Mouse (Mus musculus): ENCODE measurements at regions not wholly inside any gene's neighbourhood (a gene's known extent, or its start where the extent isn't known, plus 50 kb on each side); places are given as distances from the start of the nearest gene placed in this dataset.

GRCm38 (mm10) chr15:85650241-85650640, 68.0 kb upstream of the Wnt7b start:
- H3K4me1 ChIP-seq (replicated peaks; ENCODE audit: control insufficient read depth, insufficient read depth, low read length): peaks cover 62% of the 10 kb centered on the region

DNA sequence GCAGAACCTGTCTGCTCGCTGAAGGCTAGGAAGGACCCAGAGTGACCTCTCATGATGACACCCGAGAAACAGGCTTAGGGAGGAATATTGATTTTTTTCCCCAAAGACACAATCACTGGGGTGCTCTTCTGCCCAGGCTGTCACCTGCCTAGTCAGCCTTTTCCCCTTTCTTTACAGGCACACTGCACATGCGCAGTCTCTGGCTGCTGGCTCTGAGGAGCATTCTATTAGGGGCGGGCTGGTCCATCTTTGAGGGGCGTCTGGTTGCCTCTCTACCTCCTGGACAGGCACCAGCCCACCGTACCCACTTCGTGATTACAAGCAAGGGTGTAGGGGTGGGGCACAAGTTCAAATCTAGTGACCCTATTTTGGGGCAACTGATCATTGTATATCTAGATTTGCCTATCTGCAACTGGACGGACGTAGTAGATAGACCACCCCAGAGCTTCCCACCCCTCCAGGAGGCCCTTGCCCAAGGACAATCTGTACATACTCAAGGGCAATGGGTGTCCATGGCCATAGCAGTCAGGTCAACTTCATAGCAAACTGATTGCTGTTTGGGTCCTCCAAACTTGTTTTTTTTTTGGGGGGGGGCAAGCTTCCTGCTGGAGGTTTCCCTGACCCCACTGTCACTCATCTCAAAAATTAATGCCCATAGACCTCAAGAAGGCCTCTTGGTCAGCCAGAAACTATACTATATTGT, 69.6 kb upstream of the Wnt7b start:
- Histone ChIP-seq H3K27me3 (replicated peaks; ENCODE audit: control insufficient read depth, insufficient read depth, low read length) (no peaks in the 10 kb centered on the region), H3K4me2 (ENCODE audit: low read length) (peak overlapping the region; percentile 63), H3K9me3 (ENCODE audit: control insufficient read depth, low read length) (no peaks in the 10 kb centered on the region), H3K36me3 (ENCODE audit: control insufficient read depth, insufficient read depth) (no peaks in the 10 kb centered on the region), H3K4me1 (replicated peaks; ENCODE audit: control insufficient read depth, insufficient read depth, low read length) (peaks cover 59% of the 10 kb centered on the region), H3K27ac (ENCODE audit: low read length) (peak overlapping the region; percentile 99), H3K4me3 (replicated peaks; ENCODE audit: low read length) (no peak overlapping the region), H3K9ac (replicated peaks; ENCODE audit: low read depth, low read length) (no peak overlapping the region)
- WGBS: 78% methylated on average over 9 of the region's 9 CpGs
- no peak for ATAC-seq

More at GRCm38 (mm10) chr15:85650241-85650640, 68.0 kb upstream of the Wnt7b start:
- Histone ChIP-seq H3K4me3 (replicated peaks; ENCODE audit: low read length) (no peak overlapping the region), H3K9ac (replicated peaks; ENCODE audit: low read depth, low read length) (no peak overlapping the region), H3K9me3 (ENCODE audit: control insufficient read depth, low read length) (no peaks in the 10 kb centered on the region), H3K27ac (ENCODE audit: low read length) (no peak overlapping the region), H3K36me3 (ENCODE audit: control insufficient read depth, insufficient read depth) (no peaks in the 10 kb centered on the region), H3K4me2 (ENCODE audit: low read length) (no peak overlapping the region), H3K27me3 (replicated peaks; ENCODE audit: control insufficient read depth, insufficient read depth, low read length) (no peaks in the 10 kb centered on the region)
- ATAC-seq: no peak
- WGBS: 74% methylated on average over 5 of the region's 5 CpGs

DNA sequence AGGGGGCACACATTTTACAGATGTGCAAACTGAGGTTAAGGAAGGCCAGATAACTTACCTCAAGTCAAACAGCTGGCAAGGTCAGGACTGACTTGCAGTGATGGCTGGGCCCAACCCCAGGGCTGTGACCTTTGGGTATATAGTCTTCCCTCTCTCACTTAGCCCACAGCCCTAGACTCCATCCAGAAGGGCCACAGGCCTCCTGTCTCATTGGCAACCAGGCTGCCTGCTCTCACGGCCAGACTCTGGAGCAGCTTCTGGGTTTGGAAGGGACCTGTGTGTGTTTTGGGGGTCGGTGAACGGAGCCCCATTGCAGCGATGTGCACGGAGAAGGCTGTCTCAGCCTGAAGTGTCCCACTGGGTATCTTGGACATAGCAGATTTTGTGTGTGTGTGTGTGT, 70.2 kb upstream of the Wnt7b start:
- WGBS: 32% methylated on average over 5 of the region's 5 CpGs
- H3K4me1 ChIP-seq (replicated peaks; ENCODE audit: control insufficient read depth, insufficient read depth, low read length): peaks cover 61% of the 10 kb centered on the region
- H3K9me3 ChIP-seq (ENCODE audit: control insufficient read depth, low read length): no peaks in the 10 kb centered on the region
- ATAC-seq: no peak
- peak overlapping the region; percentile 72 for H3K9ac ChIP-seq (replicated peaks; ENCODE audit: low read depth, low read length)
- no peak overlapping the region for H3K4me3 ChIP-seq (replicated peaks; ENCODE audit: low read length)
- H3K4me2 ChIP-seq (ENCODE audit: low read length): peak overlapping the region; percentile 63
- peak overlapping the region; percentile 99 for H3K27ac ChIP-seq (ENCODE audit: low read length)
- H3K36me3 ChIP-seq (ENCODE audit: control insufficient read depth, insufficient read depth): no peaks in the 10 kb centered on the region
- H3K27me3 ChIP-seq (replicated peaks; ENCODE audit: control insufficient read depth, insufficient read depth, low read length): no peaks in the 10 kb centered on the region

GRCm38 (mm10) chr15:85652871-85653337, 70.6 kb upstream of the Wnt7b start:
- peak; percentile 71 for ATAC-seq
- H3K36me3 ChIP-seq (ENCODE audit: control insufficient read depth, insufficient read depth): no peaks in the 10 kb centered on the region
- H3K9me3 ChIP-seq (ENCODE audit: control insufficient read depth, low read length): no peaks in the 10 kb centered on the region
- H3K9ac ChIP-seq (replicated peaks; ENCODE audit: low read depth, low read length): peak overlapping the region; percentile 72
- peak overlapping the region; percentile 40 for H3K4me3 ChIP-seq (replicated peaks; ENCODE audit: low read length)
- peak overlapping the region; percentile 63 for H3K4me2 ChIP-seq (ENCODE audit: low read length)
- H3K4me1 ChIP-seq (replicated peaks; ENCODE audit: control insufficient read depth, insufficient read depth, low read length): peaks cover 62% of the 10 kb centered on the region
- H3K27ac ChIP-seq (ENCODE audit: low read length): peak overlapping the region; percentile 99
- WGBS: 5% methylated on average over 9 of the region's 9 CpGs
- H3K27me3 ChIP-seq (replicated peaks; ENCODE audit: control insufficient read depth, insufficient read depth, low read length): no peaks in the 10 kb centered on the region

GRCm38 (mm10) chr15:85653421-85654401, 71.4 kb upstream of the Wnt7b start:
- H3K9me3 ChIP-seq (ENCODE audit: control insufficient read depth, low read length): no peaks in the 10 kb centered on the region
- no peaks in the 10 kb centered on the region for H3K36me3 ChIP-seq (ENCODE audit: control insufficient read depth, insufficient read depth)
- 4% methylated on average over 32 of the region's 32 CpGs for WGBS
- peak overlapping the region; percentile 63 for H3K4me2 ChIP-seq (ENCODE audit: low read length)
- peak; percentile 78 for ATAC-seq
- peak overlapping the region; percentile 99 for H3K27ac ChIP-seq (ENCODE audit: low read length)
- no peaks in the 10 kb centered on the region for H3K27me3 ChIP-seq (replicated peaks; ENCODE audit: control insufficient read depth, insufficient read depth, low read length)
- H3K4me3 ChIP-seq (replicated peaks; ENCODE audit: low read length): peak overlapping the region; percentile 40
- H3K4me1 ChIP-seq (replicated peaks; ENCODE audit: control insufficient read depth, insufficient read depth, low read length): peaks cover 57% of the 10 kb centered on the region
- H3K9ac ChIP-seq (replicated peaks; ENCODE audit: low read depth, low read length): peak overlapping the region; percentile 72

GRCm38 (mm10) chr15:85654791-85655190, 72.5 kb upstream of the Wnt7b start:
- peak overlapping the region; percentile 9 for H3K4me3 ChIP-seq (replicated peaks; ENCODE audit: low read length)
- H3K4me1 ChIP-seq (replicated peaks; ENCODE audit: control insufficient read depth, insufficient read depth, low read length): peaks cover 57% of the 10 kb centered on the region
- no peaks in the 10 kb centered on the region for H3K36me3 ChIP-seq (ENCODE audit: control insufficient read depth, insufficient read depth)
- ATAC-seq: no peak
- H3K27ac ChIP-seq (ENCODE audit: low read length): peak overlapping the region; percentile 99
- peak overlapping the region; percentile 63 for H3K4me2 ChIP-seq (ENCODE audit: low read length)
- no peaks in the 10 kb centered on the region for H3K9me3 ChIP-seq (ENCODE audit: control insufficient read depth, low read length)
- WGBS: 62% methylated on average over 3 of the region's 3 CpGs
- peak overlapping the region; percentile 53 for H3K9ac ChIP-seq (replicated peaks; ENCODE audit: low read depth, low read length)
- H3K27me3 ChIP-seq (replicated peaks; ENCODE audit: control insufficient read depth, insufficient read depth, low read length): no peaks in the 10 kb centered on the region; the same call in 1 of the 2 replicates

DNA sequence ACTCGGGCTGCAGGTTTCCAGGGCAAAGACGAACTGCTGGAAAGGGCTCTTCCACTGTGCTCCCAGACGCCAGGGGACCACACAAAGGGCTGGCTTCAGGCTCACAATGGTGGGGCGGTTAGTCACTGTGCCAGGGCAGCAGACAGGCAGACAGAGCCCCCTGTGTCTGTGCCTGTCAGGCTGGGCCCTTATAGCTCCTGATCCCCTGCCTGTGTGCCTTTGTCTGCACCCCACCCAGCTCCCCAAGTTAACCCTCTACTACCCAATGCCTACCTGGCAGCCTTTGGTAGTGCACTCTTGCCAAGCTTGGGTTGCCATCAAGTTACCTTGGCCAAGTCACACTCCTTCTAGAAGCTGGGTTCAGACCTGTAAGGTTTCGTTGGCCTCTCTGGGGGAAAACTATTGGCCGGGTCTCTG, 73.5 kb upstream of the Wnt7b start:
- Histone ChIP-seq H3K36me3 (ENCODE audit: control insufficient read depth, insufficient read depth) (no peaks in the 10 kb centered on the region), H3K27me3 (replicated peaks; ENCODE audit: control insufficient read depth, insufficient read depth, low read length) (peaks cover under 1% of the 10 kb centered on the region; the same call in 1 of the 2 replicates), H3K4me2 (ENCODE audit: low read length) (peak overlapping the region; percentile 63), H3K9ac (replicated peaks; ENCODE audit: low read depth, low read length) (peak overlapping the region; percentile 53), H3K9me3 (ENCODE audit: control insufficient read depth, low read length) (no peaks in the 10 kb centered on the region), H3K27ac (ENCODE audit: low read length) (peak overlapping the region; percentile 99), H3K4me1 (replicated peaks; ENCODE audit: control insufficient read depth, insufficient read depth, low read length) (peaks cover 58% of the 10 kb centered on the region), H3K4me3 (replicated peaks; ENCODE audit: low read length) (peak overlapping the region; percentile 21; the same call in 1 of the 2 replicates)
- ATAC-seq: peak; percentile 65
- 19% methylated on average over 6 of the region's 6 CpGs for whole genome bisulfite sequencing

- H3K9ac ChIP-seq (replicated peaks; ENCODE audit: low read depth, low read length): 0 out of 2 replicates have a peak overlapping the region, but pooled peaks have one; percentile 15
- H3K36me3 ChIP-seq (ENCODE audit: control insufficient read depth, insufficient read depth): no peaks in the 10 kb centered on the region
- H3K9me3 ChIP-seq (ENCODE audit: control insufficient read depth, low read length): no peaks in the 10 kb centered on the region
- H3K4me2 ChIP-seq (ENCODE audit: low read length): no peak overlapping the region
- no peak overlapping the region for H3K4me3 ChIP-seq (replicated peaks; ENCODE audit: low read length)
- H3K27ac ChIP-seq (ENCODE audit: low read length): peak overlapping the region; percentile 35; the same call in 1 of the 2 replicates
- peaks cover 7% of the 10 kb centered on the region for H3K27me3 ChIP-seq (replicated peaks; ENCODE audit: control insufficient read depth, insufficient read depth, low read length)
- peaks cover 59% of the 10 kb centered on the region for H3K4me1 ChIP-seq (replicated peaks; ENCODE audit: control insufficient read depth, insufficient read depth, low read length)
- WGBS: 67% methylated on average over 6 of the region's 6 CpGs
- ATAC-seq: no peak
These were observed 74.6 kb upstream of the Wnt7b start for GRCm38 (mm10) chr15:85656852-85657251.

All from forebrain, embryonic 16.5 days (tissue).